Mouse (Mus musculus): Measurements from ENCODE around the gene Litaf.
A peak's percentile ranks its signal among the peaks of the same experiment; 100 is the strongest.

The Litaf gene

GRCm38 (mm10) chr16:11021403-11022112 is 44.4 kb downstream of the Litaf start:
- no peak for DNase-seq (ENCODE audit: low read depth)

GRCm38 (mm10) chr16:11017807-11018595 is 48.0 kb downstream of the Litaf start:
- DNase-seq (ENCODE audit: low read depth) = no peak

DNA sequence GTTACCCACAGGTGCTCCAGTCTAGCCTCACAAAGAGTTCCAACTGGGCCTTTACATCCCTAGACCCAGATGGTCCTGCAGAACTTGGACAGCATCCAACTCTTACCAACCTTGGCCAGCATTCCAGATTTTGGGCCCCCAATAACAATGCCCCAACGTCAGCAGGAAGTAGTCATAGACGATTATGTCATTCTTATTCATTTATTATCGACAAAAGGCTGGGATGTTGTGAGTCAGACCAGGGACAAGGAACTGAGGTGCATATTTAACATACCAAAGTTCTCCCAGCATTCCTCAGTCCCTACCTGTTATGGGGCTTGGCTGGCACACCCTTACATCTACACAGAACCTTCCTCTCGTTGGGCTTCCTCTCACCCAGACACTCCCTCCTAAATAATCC is 49.6 kb downstream of the Litaf start:
- no peak for DNase-seq (ENCODE audit: low read depth)

DNA sequence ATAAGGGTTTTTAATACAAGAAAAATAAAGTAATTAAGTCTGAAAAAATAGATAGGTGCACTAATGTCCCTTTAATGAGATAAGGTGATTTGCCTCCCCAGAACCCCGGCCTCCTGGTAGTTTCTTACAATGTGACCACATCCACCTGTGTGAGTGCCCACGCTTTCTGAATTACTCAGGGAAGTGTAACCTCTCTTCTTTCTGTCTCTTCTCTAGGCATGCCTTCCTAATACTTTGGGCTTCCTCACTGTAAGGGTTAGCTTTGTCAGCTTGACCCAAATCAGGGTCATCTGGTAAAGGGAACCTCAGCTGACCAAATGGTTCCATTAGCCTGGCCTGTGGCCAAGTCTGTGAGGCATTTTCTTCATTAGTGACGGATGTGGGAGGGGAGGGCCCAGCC is 51.5 kb downstream of the Litaf start:
- DNase-seq (ENCODE audit: low read depth) = peak; percentile 72

GRCm38 (mm10) chr16:11013464-11014147 is 52.4 kb downstream of the Litaf start:
- peak; percentile 67 for DNase-seq (ENCODE audit: low read depth)

GRCm38 (mm10) chr16:11012571-11013463 is 53.1 kb downstream of the Litaf start:
- DNase-seq (ENCODE audit: low read depth) = peak; percentile 85

DNA sequence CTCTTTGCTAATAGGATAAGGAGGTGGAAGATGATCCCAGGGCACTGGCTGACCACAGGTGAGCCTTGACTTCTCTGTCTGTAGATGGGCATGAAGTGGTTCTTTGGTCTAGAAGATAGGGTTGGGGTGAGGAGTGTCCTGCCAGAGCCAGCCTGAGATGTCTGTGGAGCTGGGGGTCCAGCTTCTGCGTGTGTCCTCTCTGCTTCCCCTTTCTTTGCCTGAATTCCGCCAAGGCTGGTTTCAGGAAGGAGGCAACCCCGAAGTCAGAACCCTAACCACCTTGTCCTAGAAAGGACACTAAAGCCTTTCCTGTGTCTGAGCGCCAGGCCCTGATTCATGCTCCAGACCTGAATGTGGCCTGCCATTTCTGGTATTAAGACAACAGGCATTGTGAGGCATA is 54.0 kb downstream of the Litaf start:
- no peak for DNase-seq (ENCODE audit: low read depth)

GRCm38 (mm10) chr16:11011206-11011605 is 54.8 kb downstream of the Litaf start:
- no peak for DNase-seq (ENCODE audit: low read depth)

GRCm38 (mm10) chr16:11010270-11010669 is 55.7 kb downstream of the Litaf start:
- no peak for DNase-seq (ENCODE audit: low read depth)

GRCm38 (mm10) chr16:11008162-11008991 is 57.6 kb downstream of the Litaf start:
- no peak for DNase-seq (ENCODE audit: low read depth)

- DNase-seq (ENCODE audit: low read depth) = no peak
These were observed 59.9 kb downstream of the Litaf start for GRCm38 (mm10) chr16:11006100-11006499.

DNA sequence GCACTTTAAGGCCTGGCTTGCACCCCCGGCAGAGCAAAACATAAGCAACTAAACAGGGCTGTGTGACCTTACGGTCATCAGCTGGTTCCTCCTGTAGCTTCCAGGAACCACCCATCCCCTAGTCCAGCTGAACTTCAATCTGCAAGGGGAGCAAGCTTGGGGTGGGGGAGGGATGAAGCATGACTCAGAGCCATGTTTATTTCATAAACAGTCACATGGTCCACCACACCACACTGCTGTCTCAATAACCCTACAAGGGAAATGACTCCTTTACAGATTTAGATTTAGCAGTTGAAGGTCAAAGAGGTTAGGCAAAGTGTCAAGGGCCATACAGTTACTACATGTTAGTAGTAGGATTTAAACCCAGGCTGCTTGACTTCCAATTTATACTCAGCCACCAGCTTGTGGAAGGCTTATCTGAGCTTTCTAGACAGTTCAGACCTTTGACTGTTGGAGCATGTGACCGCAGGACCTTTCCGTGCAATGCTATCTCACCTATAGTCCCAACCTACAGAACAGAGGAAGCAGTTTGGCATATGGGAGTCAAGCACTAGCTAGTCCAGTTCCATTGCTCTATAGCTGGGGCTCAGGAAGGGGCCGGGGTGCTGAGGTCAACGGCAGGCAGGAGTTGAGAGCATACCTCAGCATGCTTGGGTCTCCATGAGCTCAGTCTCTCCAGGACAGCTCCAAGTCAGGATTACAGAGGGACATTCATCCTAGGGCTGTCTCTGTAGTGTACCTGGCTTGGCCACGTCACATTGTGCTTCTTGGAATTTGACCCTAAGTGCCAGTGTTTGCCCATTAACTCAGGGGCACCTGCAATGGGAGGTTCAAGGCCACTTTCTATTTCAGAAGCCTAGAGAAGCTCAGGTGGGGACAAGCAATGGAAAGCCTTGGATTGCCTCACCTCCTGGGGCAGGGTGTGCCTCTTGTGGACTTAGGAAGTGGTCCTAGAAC is 64.0 kb downstream of the Litaf start:
- DNase-seq (ENCODE audit: low read depth) = no peak

DNA sequence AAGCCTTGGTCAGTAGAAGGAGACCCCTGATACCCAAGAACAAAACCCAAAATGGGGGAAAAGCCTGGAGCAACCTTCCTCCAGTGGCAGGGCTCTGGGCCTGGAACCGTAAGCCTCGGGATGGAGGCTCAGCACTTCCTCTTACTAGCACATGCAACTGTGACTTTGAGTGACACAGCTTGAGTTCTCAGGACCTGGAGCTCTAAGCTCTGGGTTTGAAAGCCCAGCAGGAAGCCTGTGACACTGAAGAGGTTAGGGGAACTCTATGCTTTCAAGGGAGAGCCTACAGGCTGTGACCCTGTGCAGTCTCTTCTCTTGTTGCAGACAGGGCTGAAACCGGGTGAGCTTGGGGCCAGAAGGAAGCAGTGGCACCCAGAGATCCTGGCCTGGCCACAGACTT is 66.1 kb downstream of the Litaf start:
- DNase-seq (ENCODE audit: low read depth) = no peak

DNA sequence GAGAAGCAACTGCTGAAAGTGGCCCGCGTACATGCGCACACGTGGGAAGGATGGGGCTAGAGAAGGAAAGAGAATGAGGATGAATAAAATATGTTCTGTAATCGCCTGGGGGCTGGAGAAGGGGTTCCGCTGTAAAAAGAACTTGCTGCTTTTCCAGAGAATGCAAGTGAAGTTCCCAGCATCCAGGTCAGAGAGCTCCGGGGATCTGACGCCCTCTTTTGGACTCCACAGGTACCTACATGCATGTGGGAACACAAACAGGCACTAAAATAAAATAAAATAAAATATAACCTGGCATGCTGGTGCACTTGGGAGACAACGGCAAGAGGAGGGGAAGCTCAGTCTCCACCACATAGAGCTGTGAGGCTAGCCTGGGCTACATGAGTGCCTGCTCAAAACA is 67.7 kb downstream of the Litaf start:
- DNase-seq (ENCODE audit: low read depth) = no peak

- DNase-seq (ENCODE audit: low read depth) = peak; percentile 22
These were observed 69.4 kb downstream of the Litaf start for GRCm38 (mm10) chr16:10996576-10996975.

DNA sequence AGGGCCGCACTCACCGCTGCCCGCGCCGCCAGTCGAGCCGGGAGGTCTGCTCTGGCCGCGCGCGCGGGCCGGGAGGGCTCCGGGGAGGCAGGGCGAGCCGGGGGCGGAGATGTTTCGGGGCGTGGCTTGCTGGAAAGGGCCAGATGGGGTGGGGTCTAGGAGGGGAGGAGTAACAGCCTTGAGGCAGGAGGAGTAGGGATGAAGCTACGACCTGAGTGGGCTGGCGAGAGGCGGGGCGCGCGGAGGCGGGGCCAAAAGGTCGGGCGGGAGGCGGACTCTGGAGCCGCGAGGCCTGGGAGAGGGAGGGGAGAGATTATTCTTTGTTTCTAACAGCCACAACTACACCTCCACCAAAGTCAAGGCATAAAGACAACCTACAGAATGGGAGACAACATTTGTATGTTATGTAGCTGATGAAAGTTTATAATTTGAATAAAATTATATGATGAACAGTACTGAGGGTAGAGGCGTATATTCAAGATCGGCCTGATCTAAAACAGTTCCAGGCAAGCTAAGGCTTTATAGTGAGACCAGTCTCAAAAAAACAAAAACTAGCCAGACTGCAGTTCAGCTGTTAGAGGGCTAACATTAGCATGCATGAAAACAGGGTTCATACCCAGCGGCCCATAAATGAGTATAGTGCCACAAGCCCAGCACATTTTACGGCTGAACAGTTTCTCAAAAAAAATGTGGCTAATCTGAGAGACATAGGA is 72.8 kb downstream of the Litaf start:
- DNase-seq (ENCODE audit: low read depth) = peak; percentile 95

- peak; percentile 74 for DNase-seq (ENCODE audit: low read depth)
These were observed 73.6 kb downstream of the Litaf start for GRCm38 (mm10) chr16:10992090-10993031.

- no peak for DNase-seq (ENCODE audit: low read depth)
These were observed 74.2 kb downstream of the Litaf start for GRCm38 (mm10) chr16:10991737-10992089.
